Mouse (Mus musculus) MEL (cell line): ENCODE measurements around the gene Banf1.

ENCODE experiments used
- CTCF ChIP-seq, 3 experiments: IDR thresholded peaks in 2 of 3; conservative IDR thresholded peaks in 1 of 3; 2 replicates each; pipeline ENCODE4 v1.5.1; 2011 to 2012; ENCODE audit warnings: low read length in 3 of 3, low read depth in 2 of 3, mild to moderate bottlenecking in 2 of 3, improper control_type of control experiment in 1 of 3, inconsistent platforms in 1 of 3, mixed read lengths in 1 of 3, moderate library complexity in 1 of 3; ENCODE audit not compliant: control insufficient read depth in 1 of 3, insufficient read depth in 1 of 3, poor library complexity in 1 of 3, severe bottlenecking in 1 of 3
- EP300 ChIP-seq, 2 experiments: IDR thresholded peaks; 2 replicates each; pipeline ENCODE4 v1.6.1; 2011; ENCODE audit warnings: improper control_type of control experiment in 2 of 2, low read length in 2 of 2, low read depth in 1 of 2, mild to moderate bottlenecking in 1 of 2
- GATA1 ChIP-seq: IDR thresholded peaks from 2 replicates; pipeline ENCODE4 v1.6.1; 2011; ENCODE audit warnings: low read depth, low read length, improper control_type of control experiment
- MEF2A ChIP-seq: IDR thresholded peaks from 2 replicates; pipeline ENCODE4 v1.6.1; 2014; ENCODE audit warnings: low read depth, mild to moderate bottlenecking, inconsistent platforms, low read length, improper control_type of control experiment; ENCODE audit not compliant: poor library complexity, insufficient replicate concordance, severe bottlenecking; ENCODE audit errors: extremely low read depth
- POLR2A ChIP-seq, 2 experiments: IDR thresholded peaks; 2 replicates each; pipeline ENCODE4 v1.6.1; 2011 to 2012; ENCODE audit warnings: low read length in 2 of 2, mild to moderate bottlenecking in 2 of 2, control low read depth in 1 of 2, improper control_type of control experiment in 1 of 2, low read depth in 1 of 2, moderate library complexity in 1 of 2; ENCODE audit not compliant: control insufficient read depth in 1 of 2, insufficient read depth in 1 of 2, poor library complexity in 1 of 2
- USF1 ChIP-seq: IDR thresholded peaks from 2 replicates; pipeline ENCODE4 v1.6.1; 2014; ENCODE audit warnings: low read depth, mild to moderate bottlenecking, inconsistent platforms, low read length, improper control_type of control experiment, moderate library complexity

DNA sequence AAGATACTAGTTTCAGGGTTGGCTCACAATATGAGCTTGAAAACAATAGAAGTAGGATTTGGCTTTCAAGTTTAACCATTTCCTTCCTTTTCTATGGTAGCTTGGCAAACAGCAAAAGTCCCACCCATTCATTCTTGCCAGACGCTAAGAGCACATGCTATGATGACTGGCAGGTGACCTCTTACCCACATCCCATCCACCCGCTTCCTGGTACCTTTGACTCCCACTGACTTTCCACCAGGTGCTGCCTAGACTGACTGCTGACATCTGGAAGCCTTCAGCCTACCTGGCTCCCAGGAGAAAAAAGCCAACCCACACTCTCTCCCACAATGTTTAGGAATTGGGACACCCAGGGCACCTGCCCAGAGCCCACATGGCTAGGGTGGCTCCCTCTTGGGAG is 2.8 kb downstream of the Banf1 start:
- TF ChIP-seq CTCF (IDR thresholded peaks at IDR 0.05 in 2 of 3, conservative IDR thresholded peaks at IDR 0.05 in 1 of 3; ENCODE audit: control insufficient read depth in 1 of 3, insufficient read depth in 1 of 3, low read depth in 2 of 3, low read length in 3 of 3, poor library complexity in 1 of 3, severe bottlenecking in 1 of 3) = no peak
- no peak for TF ChIP-seq EP300 (IDR thresholded peaks at IDR 0.05; ENCODE audit: low read depth in 1 of 2, low read length in 2 of 2)
- no peak for TF ChIP-seq MEF2A
- TF ChIP-seq GATA1 = no peak
- no peak for TF ChIP-seq USF1
- no peak for TF ChIP-seq POLR2A (IDR thresholded peaks at IDR 0.05; ENCODE audit: control insufficient read depth in 1 of 2, insufficient read depth in 1 of 2, low read depth in 1 of 2, low read length in 2 of 2, poor library complexity in 1 of 2)
